Mouse (Mus musculus) CH12.LX (cell line): ENCODE measurements around the gene Uap1. TPM values are rescaled to one million over a fixed set of nuclear protein-coding genes. Genes with fewer than 3 reads are reported as not detected.

Experiments
- DNase-seq: peaks from one replicate; pipeline ENCODE4 v3.0.0-alpha.2; 2013; ENCODE audit errors: extremely low read depth
- H3K27ac ChIP-seq: 2 replicates; pipeline ENCODE4 v1.5.1; 2012; ENCODE audit warnings: low read depth, mild to moderate bottlenecking, control low read depth, moderate library complexity; ENCODE audit not compliant: insufficient read depth
- H3K27me3 ChIP-seq: replicated peaks from 2 replicates; pipeline ENCODE3; 2012; ENCODE audit warnings: inconsistent platforms
- H3K36me3 ChIP-seq, 2 experiments: replicated peaks in 1 of 2; 2 replicates each; pipeline versions ENCODE3 to v1.6.1; 2012; ENCODE audit warnings: inconsistent platforms in 1 of 2, low read length in 1 of 2, mild to moderate bottlenecking in 1 of 2, mixed read lengths in 1 of 2, moderate library complexity in 1 of 2; ENCODE audit not compliant: control insufficient read depth in 1 of 2, insufficient read depth in 1 of 2
- H3K4me1 ChIP-seq, 2 experiments: 2 replicates each; pipeline ENCODE4 v1.6.1; 2012; ENCODE audit warnings: inconsistent platforms in 1 of 2, moderate library complexity in 1 of 2; ENCODE audit not compliant: insufficient read depth in 2 of 2, control insufficient read depth in 1 of 2
- H3K4me2 ChIP-seq: 2 replicates; pipeline ENCODE4 v1.6.1; 2012; ENCODE audit warnings: low read depth, mild to moderate bottlenecking, control low read depth; ENCODE audit not compliant: poor library complexity, insufficient read depth, severe bottlenecking
- H3K4me3 ChIP-seq, 3 experiments: fragments of 150-350 bp in 1 of 3; sonication (generic) in 1 of 3; replicated peaks in 1 of 3; 2 replicates each; pipeline versions ENCODE3 to v1.5.1; 2011 to 2012; ENCODE audit warnings: low read depth in 2 of 3, low read length in 2 of 3, mild to moderate bottlenecking in 2 of 3, moderate library complexity in 2 of 3, control low read depth in 1 of 3, improper control_type of control experiment in 1 of 3, inconsistent platforms in 1 of 3, mixed read lengths in 1 of 3; ENCODE audit not compliant: poor library complexity in 1 of 3
- H3K79me2 ChIP-seq: replicated peaks from 2 replicates; pipeline ENCODE4 v1.6.1; 2012; ENCODE audit warnings: mild to moderate bottlenecking, moderate library complexity; ENCODE audit not compliant: control insufficient read depth, poor library complexity, insufficient read depth, severe bottlenecking; ENCODE audit errors: extremely low read depth
- H3K9ac ChIP-seq: 2 replicates; pipeline ENCODE4 v1.6.1; 2012; ENCODE audit warnings: low read depth, mild to moderate bottlenecking, control low read depth, moderate library complexity; ENCODE audit not compliant: insufficient read depth
- H3K9me3 ChIP-seq: replicated peaks from 2 replicates; pipeline ENCODE3; 2012; ENCODE audit warnings: low read length, inconsistent platforms, mixed read lengths
- BHLHE40 ChIP-seq: IDR thresholded peaks from 2 replicates; pipeline ENCODE4 v1.6.1; 2011; ENCODE audit warnings: mild to moderate bottlenecking, low read depth, low read length, improper control_type of control experiment
- CHD1 ChIP-seq: IDR thresholded peaks from 2 replicates; pipeline ENCODE4 v1.6.1; 2012; ENCODE audit warnings: low read depth, low read length, improper control_type of control experiment, inconsistent platforms
- EP300 ChIP-seq: IDR thresholded peaks from 2 replicates; pipeline ENCODE4 v1.6.1; 2011; ENCODE audit warnings: low read length, improper control_type of control experiment
- ETS1 ChIP-seq: conservative IDR thresholded peaks from 2 replicates; pipeline ENCODE4 v1.6.1; 2012; ENCODE audit warnings: low read depth, mild to moderate bottlenecking, inconsistent platforms, low read length, improper control_type of control experiment, moderate library complexity
- GABPA ChIP-seq: IDR thresholded peaks from 2 replicates; pipeline ENCODE4 v1.6.1; 2012; ENCODE audit warnings: low read depth, low read length, improper control_type of control experiment, inconsistent platforms; ENCODE audit not compliant: insufficient replicate concordance
- HCFC1 ChIP-seq: IDR thresholded peaks from 2 replicates; pipeline ENCODE4 v1.6.1; 2012; ENCODE audit warnings: low read depth, mild to moderate bottlenecking, inconsistent platforms, low read length, improper control_type of control experiment
- IRF4 ChIP-seq: IDR thresholded peaks from 2 replicates; pipeline ENCODE4 v1.6.1; 2014; ENCODE audit warnings: low read depth, mild to moderate bottlenecking, inconsistent platforms, low read length, improper control_type of control experiment
- JUN ChIP-seq: IDR thresholded peaks from 2 replicates; pipeline ENCODE4 v1.6.1; 2011; ENCODE audit warnings: low read depth, mild to moderate bottlenecking, low read length, improper control_type of control experiment, moderate library complexity; ENCODE audit not compliant: insufficient read depth
- JUND ChIP-seq: conservative IDR thresholded peaks from 2 replicates; pipeline ENCODE4 v1.6.1; 2011; ENCODE audit warnings: low read depth, low read length, improper control_type of control experiment
- MAZ ChIP-seq: IDR thresholded peaks from 2 replicates; pipeline ENCODE4 v1.6.1; 2012; ENCODE audit warnings: low read depth, mild to moderate bottlenecking, inconsistent platforms, low read length, improper control_type of control experiment, moderate library complexity
- MEF2A ChIP-seq: IDR thresholded peaks from 2 replicates; pipeline ENCODE4 v1.6.1; 2014; ENCODE audit warnings: low read depth, mild to moderate bottlenecking, inconsistent platforms, low read length, improper control_type of control experiment, borderline replicate concordance
- MXI1 ChIP-seq: IDR thresholded peaks from 2 replicates; pipeline ENCODE4 v1.6.1; 2011; ENCODE audit warnings: mild to moderate bottlenecking, low read depth, low read length, improper control_type of control experiment
- POLR2A ChIP-seq: IDR thresholded peaks from 2 replicates; pipeline ENCODE4 v1.6.1; 2011; ENCODE audit warnings: low read depth, mild to moderate bottlenecking, improper control_type of control experiment, low read length
- POLR2AphosphoS2 ChIP-seq: IDR thresholded peaks from 2 replicates; pipeline ENCODE4 v1.6.1; 2011; ENCODE audit warnings: low read depth, low read length, improper control_type of control experiment
- RAD21 ChIP-seq: IDR thresholded peaks from 2 replicates; pipeline ENCODE4 v1.6.1; 2011; ENCODE audit warnings: low read depth, mild to moderate bottlenecking, low read length, improper control_type of control experiment, moderate library complexity
- RCOR1 ChIP-seq: conservative IDR thresholded peaks from 2 replicates; pipeline ENCODE4 v1.6.1; 2012; ENCODE audit warnings: low read depth, mild to moderate bottlenecking, inconsistent platforms, low read length, improper control_type of control experiment
- SIN3A ChIP-seq: IDR thresholded peaks from 2 replicates; pipeline ENCODE4 v1.6.1; 2012; ENCODE audit warnings: low read length, improper control_type of control experiment, inconsistent platforms
- TBP ChIP-seq: conservative IDR thresholded peaks from 2 replicates; pipeline ENCODE4 v1.6.1; 2011; ENCODE audit warnings: low read depth, low read length, improper control_type of control experiment
- TCF12 ChIP-seq: IDR thresholded peaks from 2 replicates; pipeline ENCODE4 v1.6.1; 2014; ENCODE audit warnings: low read depth, mild to moderate bottlenecking, inconsistent platforms, low read length, improper control_type of control experiment
- UBTF ChIP-seq: IDR thresholded peaks from 2 replicates; pipeline ENCODE4 v1.6.1; 2012; ENCODE audit warnings: low read depth, mild to moderate bottlenecking, inconsistent platforms, low read length, improper control_type of control experiment, moderate library complexity
- USF1 ChIP-seq: IDR thresholded peaks from 2 replicates; pipeline ENCODE4 v1.6.1; 2014; ENCODE audit warnings: low read depth, mild to moderate bottlenecking, inconsistent platforms, low read length, improper control_type of control experiment
- ZC3H11A ChIP-seq: IDR thresholded peaks from 2 replicates; pipeline ENCODE4 v1.6.1; 2012; ENCODE audit warnings: low read depth, mild to moderate bottlenecking, inconsistent platforms, low read length, improper control_type of control experiment
- ZKSCAN1 ChIP-seq: IDR thresholded peaks from 2 replicates; pipeline ENCODE4 v1.6.1; 2012; ENCODE audit warnings: low read depth, inconsistent platforms, low read length, improper control_type of control experiment, borderline replicate concordance
- ZMIZ1 ChIP-seq: IDR thresholded peaks from 2 replicates; pipeline ENCODE4 v1.6.1; 2012; ENCODE audit warnings: low read depth, mild to moderate bottlenecking, inconsistent platforms, low read length, improper control_type of control experiment
- dilution Hi-C: fragments of 300-500 bp; cut with MboI; formaldehyde crosslinking; loops from 2 replicates; pipeline ENCODE4 v1.14.3; 2020; ENCODE audit warnings: low sequenced_read_pairs; ENCODE audit not compliant: extremely low pct_unique_long_range_greater_than_20kb, extremely low pct_ligation_motif_present
- in situ Hi-C: fragments of 300-500 bp; cut with MboI; formaldehyde crosslinking; loops from 3 replicates; pipeline ENCODE4 v1.14.3; 2019; ENCODE audit warnings: low sequenced_read_pairs, low pct_ligation_motif_present, low pct_unique_long_range_greater_than_20kb, mixed read lengths
- polyA plus RNA-seq: library from polyadenylated mRNA; unstranded; fragments of >175 nt; gene quantifications from 2 replicates; pipeline ENCODE4 v1.2.1, GENCODE M21; 2012; ENCODE audit warnings: low read depth; ENCODE audit not compliant: insufficient read length
- total RNA-seq, 2 experiments: library from RNA; depleted of rRNA; stranded (reverse); fragments of 300-350 nt in 1 of 2; fragments of >200 nt in 1 of 2; gene quantifications; 2 replicates each; pipeline ENCODE4 v1.2.3; 2012 to 2014

Gene Uap1
- total and polyA plus RNA-seq, 3 experiments, result 32.7 to 46.3 (median 34.1) TPM

- Histone ChIP-seq H3K4me2 (no peak overlapping the region), H3K79me2 (no peaks in the 10 kb centered on the region), H3K4me3 (no peak overlapping the region), H3K36me3 (no peaks in the 10 kb centered on the region), H3K4me1 (peaks cover 4 to 32% of the 10 kb centered on the region in 2 experiments; a peak in 3 of 4 replicates), H3K27ac (peak overlapping the region; percentile 41; the same call in 1 of the 2 replicates), H3K9ac (no peak overlapping the region), H3K9me3 (no peaks in the 10 kb centered on the region), H3K27me3 (no peaks in the 10 kb centered on the region)
- TF ChIP-seq EP300 (peak; percentile 41; the same call in 1 of the 2 replicates), MEF2A (0 out of 2 replicates have a peak, but pooled peaks have one; percentile 1), IRF4 (peak; percentile 64), ETS1 (0 out of 2 replicates have a peak, but pooled peaks have one; percentile 18), JUND (0 out of 2 replicates have a peak, but pooled peaks have one; percentile 11), ZKSCAN1 (no peak), BHLHE40 (0 out of 2 replicates have a peak, but pooled peaks have one; percentile 22), RCOR1 (0 out of 2 replicates have a peak, but pooled peaks have one; percentile 40), MXI1 (no peak)
- dilution Hi-C loops (no loop called here), in situ Hi-C loops (loop anchor here (10.0 to 25.0 kb wide), 3 partner anchors 89 to 472 kb away; partner anchors contain the start of gene Rgs5)
- DNase-seq, result no peak
These were observed 40.5 kb downstream of the Uap1 start for GRCm38 (mm10) chr1:170134264-170134663.

GRCm38 (mm10) chr1:170130962-170131361 lies 43.8 kb downstream of the Uap1 start:
- no peaks in the 10 kb centered on the region for H3K27me3 ChIP-seq
- H3K36me3 ChIP-seq, result no peaks in the 10 kb centered on the region
- in situ Hi-C loops (loop anchor here (10.0 to 25.0 kb wide), 3 partner anchors 86 to 469 kb away; partner anchors contain the start of gene Rgs5), dilution Hi-C loops (no loop called here)
- no peak for DNase-seq
- no peaks in the 10 kb centered on the region for H3K9me3 ChIP-seq
- no peak overlapping the region for H3K9ac ChIP-seq
- H3K27ac ChIP-seq, result no peak overlapping the region
- peaks cover 4 to 21% of the 10 kb centered on the region in 2 experiments; a peak in 3 of 4 replicates for H3K4me1 ChIP-seq
- no peak overlapping the region for H3K4me3 ChIP-seq
- no peak overlapping the region for H3K4me2 ChIP-seq
- TF ChIP-seq SIN3A, result no peak
- no peak for TF ChIP-seq TCF12
- TF ChIP-seq HCFC1, result no peak
- no peak for TF ChIP-seq JUN
- TF ChIP-seq POLR2AphosphoS2, result no peak
- no peak for TF ChIP-seq RCOR1
- no peak for TF ChIP-seq TBP
- TF ChIP-seq GABPA, result no peak
- no peak for TF ChIP-seq USF1
- no peak for TF ChIP-seq ZC3H11A
- TF ChIP-seq ZMIZ1, result no peak
- no peak for TF ChIP-seq CHD1
- TF ChIP-seq ZKSCAN1, result no peak
- TF ChIP-seq UBTF, result no peak
- no peak for TF ChIP-seq RAD21
- no peak for TF ChIP-seq MAZ
- TF ChIP-seq JUND, result no peak
- TF ChIP-seq POLR2A, result no peak
- H3K79me2 ChIP-seq, result no peaks in the 10 kb centered on the region
